Mouse (Mus musculus): ENCODE measurements around the gene Ctnna3. TPM values are rescaled to one million over a fixed set of nuclear protein-coding genes. Genes with fewer than 3 reads are reported as not detected.

Gene Ctnna3
- total RNA-seq, 2 experiments from 2014 or later = 1.8 to 2.0 TPM

DNA sequence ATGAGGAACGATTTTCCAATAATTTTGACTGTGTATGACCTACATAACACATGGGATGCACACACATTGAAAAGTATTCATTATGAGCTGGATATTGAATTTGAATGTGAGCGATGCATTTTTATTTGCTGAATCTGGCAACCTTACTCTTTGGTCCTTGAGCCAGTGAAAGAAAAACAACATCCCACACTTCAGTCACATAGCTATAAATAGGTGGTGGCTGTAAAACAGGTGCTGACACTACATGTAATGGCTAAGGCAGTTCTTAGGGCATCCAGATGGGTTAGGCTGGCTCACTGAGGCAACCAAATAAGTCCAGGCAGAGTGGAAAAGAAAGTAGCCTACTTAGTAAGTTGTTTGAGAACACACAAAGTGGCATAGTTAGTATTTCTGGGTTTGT lies 171.3 kb downstream of the Ctnna3 start:
- TF ChIP-seq CTCF (conservative IDR thresholded peaks at IDR 0.05) = no peak
- no peak overlapping the region for H3K4me3 ChIP-seq
- no peak overlapping the region for H3K27ac ChIP-seq
- DNase-seq (ENCODE audit: low spot score in 2 of 2) = no peak

DNA sequence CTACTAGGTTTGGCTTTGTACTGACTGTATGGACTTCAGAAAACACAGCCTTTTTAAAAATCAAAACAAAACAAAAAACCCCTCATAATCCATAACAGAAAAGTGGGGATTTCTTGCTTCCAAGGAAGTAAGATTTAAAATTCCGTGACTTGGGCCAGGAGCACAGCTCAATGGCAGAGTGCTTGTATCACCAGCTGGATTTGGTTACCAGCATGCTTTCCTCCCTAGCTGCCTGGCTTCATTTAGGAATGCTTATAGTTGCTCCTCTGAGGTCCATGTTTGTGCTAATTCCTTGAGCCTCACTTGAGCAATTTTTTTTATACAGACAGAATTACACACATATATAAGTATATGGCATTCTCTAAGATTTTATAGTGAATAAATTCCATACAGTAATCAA lies 198.6 kb downstream of the Ctnna3 start:
- no peak for DNase-seq (ENCODE audit: low spot score in 2 of 2)
- no peak overlapping the region for H3K27ac ChIP-seq
- no peak overlapping the region for H3K4me3 ChIP-seq
- TF ChIP-seq CTCF (conservative IDR thresholded peaks at IDR 0.05) = no peak

DNA sequence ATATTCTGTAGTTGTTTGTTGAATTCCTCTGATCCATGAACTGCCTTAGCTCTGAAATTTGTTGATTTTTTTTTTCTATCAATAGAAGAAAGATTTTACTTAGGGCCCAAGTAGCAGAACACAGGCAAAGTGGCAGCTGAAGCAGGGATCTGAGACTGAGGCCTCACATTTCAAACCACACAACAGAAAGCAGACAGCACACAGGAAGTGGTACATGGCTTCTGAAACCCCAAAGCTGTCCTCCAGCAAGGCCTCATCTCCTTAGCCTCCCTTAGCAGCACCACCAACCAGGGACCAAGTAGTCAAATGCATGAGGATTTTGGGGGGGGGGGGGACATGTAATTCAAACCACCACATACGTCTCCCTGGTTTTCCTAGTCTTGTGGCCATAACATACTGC lies 204.0 kb downstream of the Ctnna3 start:
- no peak for TF ChIP-seq CTCF (conservative IDR thresholded peaks at IDR 0.05)
- H3K27ac ChIP-seq = no peak overlapping the region
- DNase-seq (ENCODE audit: low spot score in 2 of 2) = no peak
- no peak overlapping the region for H3K4me3 ChIP-seq

DNA sequence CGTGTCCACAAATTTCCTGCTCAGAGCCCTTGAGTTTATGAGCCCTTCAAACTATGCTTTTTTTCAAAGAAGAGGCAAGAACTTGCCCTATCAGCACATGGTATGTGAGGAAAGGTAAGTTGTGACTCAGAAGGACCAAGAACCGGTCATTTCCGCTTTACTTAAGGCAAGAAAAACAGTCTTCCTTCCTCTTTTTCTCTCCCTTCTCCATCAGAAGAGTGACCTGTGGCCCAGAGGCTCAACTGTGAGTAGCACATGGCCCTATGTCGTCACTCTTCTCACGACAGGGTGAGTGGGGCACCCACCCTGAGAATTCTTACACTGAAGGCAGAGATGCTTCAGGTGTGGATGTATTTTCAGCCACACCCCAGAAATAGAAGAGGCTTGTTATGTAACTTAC lies 208.1 kb downstream of the Ctnna3 start:
- TF ChIP-seq CTCF (conservative IDR thresholded peaks at IDR 0.05) = no peak
- no peak overlapping the region for H3K4me3 ChIP-seq
- H3K27ac ChIP-seq = no peak overlapping the region
- DNase-seq (ENCODE audit: low spot score in 2 of 2) = no peak

DNA sequence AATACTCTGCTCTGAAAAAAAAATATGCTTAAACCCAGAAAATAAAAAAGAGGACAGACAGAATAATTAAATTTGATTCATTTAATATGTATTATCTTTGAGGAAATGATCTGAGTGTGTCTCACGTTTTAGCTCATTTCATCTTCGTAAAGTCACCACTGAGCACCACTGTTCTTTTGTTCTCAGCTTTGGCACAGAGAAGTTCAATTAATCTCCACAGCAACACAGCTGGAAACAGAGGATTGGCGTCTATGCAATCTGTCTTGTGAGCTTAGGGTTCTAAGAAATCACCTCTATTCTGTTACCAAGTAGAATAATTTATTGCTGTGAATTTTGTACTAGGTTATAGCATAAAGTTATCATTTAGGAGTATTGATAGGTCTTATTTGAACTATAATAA lies 217.4 kb downstream of the Ctnna3 start:
- Histone ChIP-seq H3K4me3 (no peak overlapping the region), H3K27ac (no peak overlapping the region)
- no peak for TF ChIP-seq CTCF (conservative IDR thresholded peaks at IDR 0.05)
- no peak for DNase-seq (ENCODE audit: low spot score in 2 of 2)

DNA sequence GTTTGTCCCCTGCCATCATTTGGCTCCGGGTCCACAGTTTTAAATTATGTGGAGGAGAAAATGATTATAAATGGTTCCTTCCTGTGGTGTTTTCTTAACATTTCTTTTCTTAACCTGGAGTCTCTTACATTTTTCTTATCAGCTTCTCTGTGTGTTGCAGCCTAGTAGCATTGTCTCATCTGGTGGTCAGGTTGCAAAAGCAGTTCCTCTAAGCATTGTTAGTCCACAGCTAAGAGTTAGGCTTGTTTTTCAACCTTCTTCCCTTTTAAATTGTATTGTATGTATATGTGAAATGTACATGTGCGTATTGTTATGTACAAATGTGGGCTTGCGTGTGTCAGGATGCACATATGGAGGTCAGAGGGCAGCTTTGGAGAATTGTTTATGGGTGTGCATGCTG lies 220.4 kb downstream of the Ctnna3 start:
- DNase-seq (ENCODE audit: low spot score in 2 of 2) = no peak
- H3K4me3 ChIP-seq = no peak overlapping the region
- TF ChIP-seq CTCF (conservative IDR thresholded peaks at IDR 0.05) = no peak
- H3K27ac ChIP-seq = no peak overlapping the region

DNA sequence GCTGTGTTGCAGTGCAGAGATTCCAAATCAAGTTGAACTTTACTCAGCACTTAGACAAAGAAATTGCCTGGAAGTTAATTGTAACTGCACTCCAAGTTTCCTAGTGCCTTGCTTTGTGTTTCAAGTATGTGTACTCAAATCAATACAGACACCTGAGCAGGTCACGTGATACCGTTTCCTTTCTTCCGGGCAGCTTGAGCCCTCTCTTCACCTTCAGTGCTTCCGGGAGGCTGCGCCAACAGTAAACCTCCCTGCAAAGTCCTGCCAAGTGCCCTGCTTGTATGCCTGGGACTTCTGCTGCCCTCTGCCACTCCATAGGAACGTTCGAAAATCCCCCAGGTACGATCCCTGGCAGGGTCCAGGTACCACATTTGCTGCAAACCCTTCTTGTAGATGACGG lies 223.0 kb downstream of the Ctnna3 start:
- no peak for DNase-seq (ENCODE audit: low spot score in 2 of 2)
- Histone ChIP-seq H3K4me3 (no peak overlapping the region), H3K27ac (no peak overlapping the region)
- no peak for TF ChIP-seq CTCF (conservative IDR thresholded peaks at IDR 0.05)

DNA sequence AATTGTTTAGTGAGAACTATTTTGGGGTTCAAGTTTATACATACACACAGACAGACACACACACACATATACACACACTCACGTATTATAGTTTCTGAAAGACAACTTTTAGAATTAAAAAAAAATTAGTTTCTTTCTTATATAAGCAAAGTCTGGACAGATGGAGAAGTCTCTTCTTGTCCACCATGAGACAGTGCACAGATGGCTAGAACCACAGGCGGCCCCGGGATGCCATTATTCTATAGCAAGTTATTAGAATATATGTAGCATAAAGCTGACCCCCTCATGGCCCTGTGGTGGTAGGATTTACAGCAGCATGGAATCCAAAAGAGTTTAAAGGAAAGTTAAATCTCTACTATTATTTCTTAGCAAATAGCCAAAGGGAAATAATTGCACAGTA lies 223.7 kb downstream of the Ctnna3 start:
- H3K27ac ChIP-seq = no peak overlapping the region
- no peak for TF ChIP-seq CTCF (conservative IDR thresholded peaks at IDR 0.05)
- no peak for DNase-seq (ENCODE audit: low spot score in 2 of 2)
- no peak overlapping the region for H3K4me3 ChIP-seq

DNA sequence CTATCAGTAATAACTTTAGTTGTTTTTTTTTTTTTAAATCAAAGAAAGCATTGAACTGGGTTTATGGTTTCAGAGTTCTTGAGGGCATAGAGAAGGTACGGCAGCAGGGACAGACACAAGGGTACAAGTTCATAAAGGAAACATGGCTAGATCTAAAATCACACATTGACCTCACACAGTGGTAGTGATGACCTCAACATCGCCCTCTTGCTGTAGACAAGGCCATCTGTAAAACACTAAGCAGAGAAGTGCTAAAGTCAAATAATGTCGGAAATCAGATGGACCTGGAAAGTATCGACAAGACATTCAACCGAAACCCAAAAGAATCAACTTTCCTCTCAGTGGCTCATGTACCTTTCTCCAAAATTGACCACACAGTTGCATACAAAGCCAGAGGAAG lies 224.7 kb downstream of the Ctnna3 start:
- TF ChIP-seq CTCF (conservative IDR thresholded peaks at IDR 0.05) = no peak
- H3K27ac ChIP-seq = no peak overlapping the region
- no peak for DNase-seq (ENCODE audit: low spot score in 2 of 2)
- no peak overlapping the region for H3K4me3 ChIP-seq

DNA sequence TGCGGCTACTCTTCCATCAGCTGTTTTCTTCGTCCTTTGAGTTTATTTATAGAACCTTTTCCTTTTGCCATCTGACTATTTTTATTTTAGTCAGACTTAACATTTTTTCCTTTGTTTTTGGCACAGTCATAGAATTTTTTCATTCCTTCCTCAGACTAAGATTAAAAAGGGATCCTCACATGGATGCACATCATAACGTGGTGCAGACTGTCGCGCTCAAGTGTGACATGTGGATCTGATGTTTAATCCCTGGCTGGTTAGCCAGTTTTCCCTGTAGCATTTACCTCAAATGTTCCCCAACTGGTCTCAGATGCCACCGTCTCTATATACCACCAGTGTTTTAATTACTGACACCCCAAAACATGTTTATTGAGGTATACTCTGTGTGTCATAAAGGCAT lies 246.4 kb downstream of the Ctnna3 start:
- no peak for DNase-seq (ENCODE audit: low spot score in 2 of 2)
- Histone ChIP-seq H3K4me3 (no peak overlapping the region), H3K27ac (no peak overlapping the region)
- TF ChIP-seq CTCF (conservative IDR thresholded peaks at IDR 0.05) = no peak

DNA sequence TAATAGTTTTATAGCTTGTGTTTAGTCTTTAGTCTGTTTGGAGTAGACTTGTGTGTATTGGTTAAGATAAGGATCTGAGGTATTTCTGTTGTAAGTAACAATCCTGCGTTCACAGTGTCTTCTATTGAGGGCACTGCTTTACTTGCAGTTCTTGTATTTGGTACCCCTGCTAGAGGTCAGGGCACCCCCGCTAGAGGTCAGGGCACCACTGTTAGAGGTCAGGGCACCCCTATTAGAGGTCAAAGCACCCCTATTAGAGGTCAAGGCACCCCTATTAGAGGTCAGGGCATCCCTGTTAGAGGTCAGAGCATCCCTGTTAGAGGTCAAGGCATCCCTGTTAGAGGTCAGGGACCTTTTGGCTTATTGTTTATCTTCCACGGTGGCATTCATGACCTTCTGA lies 259.3 kb downstream of the Ctnna3 start:
- no peak for DNase-seq (ENCODE audit: low spot score in 2 of 2)
- no peak for TF ChIP-seq CTCF (conservative IDR thresholded peaks at IDR 0.05)
- Histone ChIP-seq H3K27ac (no peak overlapping the region), H3K4me3 (no peak overlapping the region)

DNA sequence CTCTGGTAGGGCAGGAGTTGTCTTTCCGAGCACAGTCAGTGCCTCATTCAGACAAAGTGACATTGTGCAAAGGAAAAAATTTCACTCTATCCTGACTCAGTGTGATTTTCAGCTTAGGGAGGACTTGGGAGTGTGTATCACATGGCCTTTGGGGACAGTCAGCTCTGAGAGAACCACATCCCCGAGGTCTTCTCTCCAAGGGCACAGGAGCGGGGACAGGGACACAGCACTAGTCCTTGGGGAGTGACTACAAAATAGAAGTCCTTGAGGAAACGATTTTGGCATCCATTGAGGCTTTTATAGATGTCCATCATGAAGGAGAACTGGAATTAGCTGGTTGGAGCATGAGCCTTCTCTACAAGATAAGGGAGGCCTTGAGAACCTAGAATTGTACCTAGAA lies 259.8 kb downstream of the Ctnna3 start:
- Histone ChIP-seq H3K27ac (no peak overlapping the region), H3K4me3 (no peak overlapping the region)
- TF ChIP-seq CTCF (conservative IDR thresholded peaks at IDR 0.05) = no peak
- no peak for DNase-seq (ENCODE audit: low spot score in 2 of 2)

DNA sequence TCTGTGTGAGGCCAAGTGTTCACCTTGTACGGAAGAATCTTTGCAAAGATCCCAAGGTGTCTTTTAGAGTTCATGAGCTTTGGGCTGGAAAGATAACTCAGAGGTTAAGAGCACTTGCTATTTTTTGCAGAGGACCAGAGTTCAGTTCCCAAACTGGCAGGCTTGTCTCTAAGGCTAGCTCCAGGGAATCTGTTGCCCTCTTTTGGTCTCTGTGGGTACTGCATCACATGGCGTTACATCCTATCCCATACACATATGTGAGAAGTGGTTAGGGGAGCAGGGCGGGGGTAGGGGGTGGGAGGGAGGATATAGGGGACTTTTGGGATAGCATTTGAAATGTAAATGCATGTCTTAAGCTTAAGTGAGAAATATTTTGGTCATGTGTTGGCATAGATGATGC lies 262.1 kb downstream of the Ctnna3 start:
- DNase-seq (ENCODE audit: low spot score in 2 of 2) = no peak

DNA sequence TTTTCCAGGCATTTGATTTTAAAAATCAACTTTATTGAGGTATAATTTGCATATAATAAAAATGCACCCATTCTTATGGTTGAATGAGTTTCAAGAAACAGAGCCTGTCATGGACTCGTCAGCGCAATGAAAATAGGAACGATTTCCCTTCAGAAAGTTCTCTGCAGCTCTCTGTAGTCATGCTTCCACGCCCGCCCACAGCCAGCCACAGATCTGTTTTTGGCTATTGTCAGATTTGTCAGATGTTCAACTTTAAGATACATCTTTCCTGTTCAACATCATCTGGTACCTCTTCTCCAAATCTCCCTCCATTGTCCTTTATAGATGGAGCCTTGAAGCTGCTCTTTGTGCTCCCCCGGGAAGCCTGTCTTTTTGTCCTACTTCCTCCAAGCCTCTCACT lies 280.3 kb downstream of the Ctnna3 start:
- no peak for TF ChIP-seq CTCF (conservative IDR thresholded peaks at IDR 0.05)
- no peak overlapping the region for H3K4me3 ChIP-seq
- H3K27ac ChIP-seq = no peak overlapping the region
- peak; percentile 12 to 16 for DNase-seq (ENCODE audit: low spot score in 2 of 2)

More for the DNA sequence above, 262.1 kb downstream of the Ctnna3 start:
- Histone ChIP-seq H3K27ac (no peak overlapping the region), H3K4me3 (no peak overlapping the region)
- peak; percentile 62 for TF ChIP-seq CTCF (conservative IDR thresholded peaks at IDR 0.05)

DNA sequence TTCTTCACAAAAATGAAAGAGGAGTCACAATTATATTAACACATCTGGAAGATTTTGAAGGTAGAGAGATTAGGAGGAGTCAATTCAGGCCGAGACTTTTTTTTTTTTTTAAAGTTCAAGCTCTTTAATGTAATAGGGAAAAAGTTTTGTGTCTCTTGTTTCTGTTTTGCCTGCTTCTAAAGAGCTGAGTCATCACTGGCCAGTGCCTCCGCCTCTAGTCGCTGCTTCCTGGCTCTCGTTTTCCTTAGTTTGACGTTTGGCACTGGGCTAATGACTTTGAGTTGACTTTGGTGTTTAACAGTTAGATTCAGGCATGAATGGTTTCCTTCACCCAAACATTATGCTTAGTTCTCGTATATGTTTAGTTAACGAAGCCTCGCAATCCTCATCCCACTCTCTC lies 282.6 kb downstream of the Ctnna3 start:
- Histone ChIP-seq H3K4me3 (no peak overlapping the region), H3K27ac (no peak overlapping the region)
- no peak for TF ChIP-seq CTCF (conservative IDR thresholded peaks at IDR 0.05)
- no peak for DNase-seq (ENCODE audit: low spot score in 2 of 2)
